8 mouse cellular contexts compared by ENCODE assay signal in the genomic region with DNA sequence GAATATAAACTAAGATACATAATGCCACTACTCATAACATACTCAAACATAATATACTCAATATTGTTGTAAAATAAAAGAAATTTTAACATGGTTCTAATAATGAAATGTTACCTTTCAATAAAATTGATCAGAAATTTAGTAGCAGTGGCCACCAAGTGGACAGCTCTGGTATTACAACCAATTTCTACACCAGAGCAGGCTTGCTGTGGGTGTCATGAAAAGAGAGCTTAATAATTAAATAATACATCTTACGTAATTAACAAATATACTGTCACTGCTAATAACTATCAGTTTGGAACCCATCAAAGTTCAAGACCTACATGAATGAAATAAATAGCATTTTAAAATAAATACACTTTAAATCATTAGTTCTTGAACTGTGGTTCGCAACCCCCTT.
DNase-seq lines count a peak whose midpoint lies in the region; ATAC-seq lines count a peak whose summit lies in the region.
"Had no signal": no experiment of that assay in that cellular context is flagged by ENCODE, and none has a peak within 500 bp of the region (broad histone marks: within the 10 kb centered on the region; RNA-seq: fewer than 3 reads in every experiment).

No protein-coding gene starts in this region.

- DNase-seq in liver (peak; percentile 10), NIH3T3 (ENCODE audit: low read depth) (peak; percentile 75)
- no peak for DNase-seq in liver, embryonic 11.5 days (ENCODE audit: low spot score)
- peak; percentile 31 for DNase-seq in cerebellum, adult 8-10 months
- peak; percentile 30 for DNase-seq in hindlimb bud, embryonic 11.5 days (ENCODE audit: extremely low spot score, low read depth, low spot score)
- DNase-seq in left cerebral cortex, postnatal 36 days (ENCODE audit: low spot score in 2 of 2): peak; percentile 4 to 12
- peak; percentile 61 for DNase-seq in splenic B cell, adult 2 months (ENCODE audit: low read depth, low spot score)

- H3K9me3 ChIP-seq in liver, embryonic 11.5 days (ENCODE audit: control insufficient read depth, low read length): no peaks in the 10 kb centered on the region

- H3K27ac ChIP-seq in liver, embryonic 11.5 days (ENCODE audit: low read depth, low read length): no peak overlapping the region

- no peaks in the 10 kb centered on the region for H3K27me3 ChIP-seq in liver, embryonic 11.5 days (replicated peaks; ENCODE audit: control insufficient read depth, insufficient read depth, low read length)
- H3K27me3 ChIP-seq in splenic B cell, adult 2 months (ENCODE audit: control insufficient read depth, insufficient read depth, low read length, poor library complexity, severe bottlenecking): no peaks in the 10 kb centered on the region
- H3K27me3 ChIP-seq: megakaryocyte, embryonic 14.5 days had no signal

- H3K9ac ChIP-seq in liver, embryonic 11.5 days (ENCODE audit: low read depth, low read length): no peak overlapping the region

- H3K4me2 ChIP-seq in liver, embryonic 11.5 days: no peak overlapping the region

- H3K4me3 ChIP-seq in liver, embryonic 11.5 days (ENCODE audit: low read depth, low read length): no peak overlapping the region
- H3K4me3 ChIP-seq: megakaryocyte, embryonic 14.5 days had no signal

- WGBS in liver, embryonic 11.5 days: 62% methylated on average over 2 of the region's 2 CpGs

- no peaks in the 10 kb centered on the region for H3K36me3 ChIP-seq in liver, embryonic 11.5 days (ENCODE audit: control insufficient read depth, insufficient read depth, low read length)
- H3K36me3 ChIP-seq in splenic B cell, adult 2 months (ENCODE audit: control insufficient read depth, insufficient read depth, low read length, poor library complexity, severe bottlenecking): no peaks in the 10 kb centered on the region

- no peaks in the 10 kb centered on the region for H3K4me1 ChIP-seq in liver, embryonic 11.5 days (replicated peaks; ENCODE audit: control insufficient read depth, insufficient read depth, low read length)
- H3K4me1 ChIP-seq: megakaryocyte, embryonic 14.5 days had no signal

- ATAC-seq in liver, embryonic 11.5 days (replicated peaks; ENCODE audit: low FRiP score): no peak

- intact Hi-C loops in left cerebral cortex, postnatal 36 days (cut with DNase I): loop anchor here (5.0 kb wide), 1 partner anchor 1113 kb away; no protein-coding TSS in a partner anchor
